In genomic region chr5:52249804-52250203, GRCm38 (mm10) we compare ENCODE assay signal across 20 mouse cellular contexts. TPM values are rescaled to one million over a fixed set of nuclear protein-coding genes. Genes with fewer than 3 reads are reported as not detected.
DNase-seq lines count a peak whose midpoint lies in the region; ATAC-seq and TF ChIP-seq lines count a peak whose summit lies in the region.
"Had no signal": no experiment of that assay in that cellular context is flagged by ENCODE, and none has a peak within 500 bp of the region (broad histone marks: within the 10 kb centered on the region; RNA-seq: fewer than 3 reads in every experiment).

No protein-coding gene starts in this region.

- H3K4me2 ChIP-seq in kidney, postnatal 0 days (ENCODE audit: low read length), result no peak overlapping the region
- no peak overlapping the region for H3K4me2 ChIP-seq in lung, postnatal 0 days (replicated peaks; ENCODE audit: low read depth, low read length)
- no peak overlapping the region for H3K4me2 ChIP-seq in intestine, embryonic 16.5 days (ENCODE audit: low read depth, low read length)
- H3K4me2 ChIP-seq: embryonic facial prominence, embryonic 13.5 days; forebrain, embryonic 12.5 days; heart, embryonic 13.5 days; hindbrain, embryonic 12.5 days had no signal

- H3K27ac ChIP-seq in kidney, postnatal 0 days, result no peak overlapping the region
- no peak overlapping the region for H3K27ac ChIP-seq in lung, postnatal 0 days (ENCODE audit: low read length)
- H3K27ac ChIP-seq in intestine, embryonic 16.5 days (ENCODE audit: low read length), result no peak overlapping the region
- H3K27ac ChIP-seq: embryonic facial prominence, embryonic 13.5 days; forebrain, embryonic 12.5 days; heart, embryonic 13.5 days; hindbrain, embryonic 12.5 days had no signal

- no peak for ATAC-seq in kidney, postnatal 0 days (replicated peaks; ENCODE audit: low FRiP score, low read depth)
- no peak for ATAC-seq in lung, postnatal 0 days
- ATAC-seq in megakaryocyte, adult 5-6 weeks (ENCODE audit: poor library complexity, severe bottlenecking), result peak; percentile 91
- no peak for ATAC-seq in intestine, embryonic 16.5 days
- ATAC-seq: forebrain, embryonic 16.5 days; hindbrain, embryonic 16.5 days had no signal

- no peak for TF ChIP-seq EP300 in lung, postnatal 0 days (IDR thresholded peaks at IDR 0.05)

- no peaks in the 10 kb centered on the region for H3K4me1 ChIP-seq in kidney, postnatal 0 days (replicated peaks; ENCODE audit: insufficient read depth, low read length)
- no peaks in the 10 kb centered on the region for H3K4me1 ChIP-seq in lung, postnatal 0 days (ENCODE audit: insufficient read depth, low read depth, low read length)
- H3K4me1 ChIP-seq in intestine, embryonic 16.5 days (ENCODE audit: control insufficient read depth, insufficient read depth, low read length), result no peaks in the 10 kb centered on the region; the same call in 1 of the 2 replicates
- H3K4me1 ChIP-seq: forebrain, embryonic 12.5 days; heart, embryonic 13.5 days; hindbrain, embryonic 12.5 days had no signal

- 64% methylated on average over 7 of the region's 7 CpGs for WGBS in kidney, postnatal 0 days
- WGBS in lung, postnatal 0 days, result 58% methylated on average over 7 of the region's 7 CpGs
- WGBS in intestine, embryonic 16.5 days, result 69% methylated on average over 7 of the region's 7 CpGs

- DNase-seq in kidney, postnatal 0 days (ENCODE audit: low spot score), result peak; percentile 7
- no peak for DNase-seq in kidney, adult 11 months
- DNase-seq in lung, postnatal 36 days, result peak; percentile 4
- DNase-seq in lung, postnatal 0 days (ENCODE audit: low spot score), result no peak
- DNase-seq in yolk sac, embryonic 10.5 days (ENCODE audit: low spot score), result no peak
- DNase-seq in thymus, adult 18-20 months, result no peak
- DNase-seq: adrenal gland, postnatal 10 days; cerebellum, adult 18-20 months; cerebellum, postnatal 14 days; gastrocnemius, postnatal 25 days; heart, adult 11 months; heart, postnatal 36 days had no signal

- no peaks in the 10 kb centered on the region for H3K36me3 ChIP-seq in kidney, postnatal 0 days (ENCODE audit: insufficient read depth, low read length)
- no peaks in the 10 kb centered on the region for H3K36me3 ChIP-seq in lung, postnatal 0 days (ENCODE audit: insufficient read depth, low read length)
- H3K36me3 ChIP-seq in intestine, embryonic 16.5 days (ENCODE audit: control insufficient read depth, insufficient read depth, low read length), result no peaks in the 10 kb centered on the region
- H3K36me3 ChIP-seq: embryonic facial prominence, embryonic 13.5 days; forebrain, embryonic 12.5 days; heart, embryonic 13.5 days; hindbrain, embryonic 12.5 days had no signal

- H3K4me3 ChIP-seq in kidney, postnatal 0 days (replicated peaks; ENCODE audit: low read depth, low read length), result no peak overlapping the region
- H3K4me3 ChIP-seq in lung, postnatal 0 days (ENCODE audit: low read depth, low read length), result no peak overlapping the region
- H3K4me3 ChIP-seq in intestine, embryonic 16.5 days (ENCODE audit: low read length), result no peak overlapping the region
- H3K4me3 ChIP-seq: embryonic facial prominence, embryonic 13.5 days; forebrain, embryonic 12.5 days; heart, embryonic 13.5 days; hindbrain, embryonic 12.5 days had no signal

- H3K9ac ChIP-seq in kidney, postnatal 0 days (ENCODE audit: low read depth, low read length), result no peak overlapping the region
- no peak overlapping the region for H3K9ac ChIP-seq in lung, postnatal 0 days (replicated peaks; ENCODE audit: low read depth)
- H3K9ac ChIP-seq in intestine, embryonic 16.5 days (ENCODE audit: low read depth, low read length), result no peak overlapping the region
- H3K9ac ChIP-seq: embryonic facial prominence, embryonic 13.5 days; forebrain, embryonic 12.5 days; heart, embryonic 13.5 days; hindbrain, embryonic 12.5 days had no signal

- H3K27me3 ChIP-seq in kidney, postnatal 0 days (ENCODE audit: insufficient read depth, low read length), result no peaks in the 10 kb centered on the region
- no peaks in the 10 kb centered on the region for H3K27me3 ChIP-seq in lung, postnatal 0 days (replicated peaks; ENCODE audit: insufficient read depth, low read length)
- no peaks in the 10 kb centered on the region for H3K27me3 ChIP-seq in intestine, embryonic 16.5 days (replicated peaks; ENCODE audit: control insufficient read depth, insufficient read depth, low read length)
- H3K27me3 ChIP-seq: embryonic facial prominence, embryonic 13.5 days; forebrain, embryonic 12.5 days; heart, embryonic 13.5 days; hindbrain, embryonic 12.5 days had no signal

- no peak for TF ChIP-seq CTCF in kidney, postnatal 0 days (IDR thresholded peaks at IDR 0.05; ENCODE audit: low read depth)
- TF ChIP-seq CTCF in lung, postnatal 0 days (IDR thresholded peaks at IDR 0.05), result no peak

- no peaks in the 10 kb centered on the region for H3K9me3 ChIP-seq in kidney, postnatal 0 days (replicated peaks; ENCODE audit: low read length)
- no peaks in the 10 kb centered on the region for H3K9me3 ChIP-seq in lung, postnatal 0 days (ENCODE audit: low read length)
- no peaks in the 10 kb centered on the region for H3K9me3 ChIP-seq in intestine, embryonic 16.5 days (ENCODE audit: control insufficient read depth, low read length)
- H3K9me3 ChIP-seq: embryonic facial prominence, embryonic 13.5 days; forebrain, embryonic 12.5 days; heart, embryonic 13.5 days; hindbrain, embryonic 12.5 days had no signal

RNA-seq across cellular contexts. Expression of gene Dhx15, which starts 59.5 kb away (rescaled TPM):
- polyA plus RNA-seq in kidney, postnatal 0 days (2015; fragmentation: Nextera tagmentation; extraction: Ambion mirVana), result 108 and 117 TPM in 2 replicates
- polyA plus RNA-seq in lung, postnatal 0 days (2015; fragmentation: Nextera tagmentation; extraction: Ambion mirVana), result 62.6 and 68.8 TPM in 2 replicates
- total RNA-seq in megakaryocyte, adult 5-6 weeks (2015), result 191 and 207 TPM in 2 replicates
- total RNA-seq in megakaryocyte, adult 5-6 weeks (2017), result 222 and 230 TPM in 2 replicates
- polyA plus RNA-seq in intestine, embryonic 16.5 days (2015; fragmentation: Nextera tagmentation; extraction: Ambion mirVana), result 118 and 127 TPM in 2 replicates

Comparison
In these comparisons a context has a peak if more than half of its experiments do, and no peak if none do; other contexts are left out.
1. DNase-seq: peak in kidney, postnatal 0 days (single experiment) and lung, postnatal 36 days (single experiment); none in kidney, adult 11 months (single experiment), lung, postnatal 0 days (single experiment), yolk sac, embryonic 10.5 days (single experiment) and thymus, adult 18-20 months (0 of 2).